ENCODE assay signal across 8 mouse cellular contexts in genomic region chr10:62946738-62947471, GRCm38 (mm10). TPM values are rescaled to one million over a fixed set of nuclear protein-coding genes. Genes with fewer than 3 reads are reported as not detected.
A peak's percentile ranks its signal among the peaks of the same experiment; 100 is the strongest.
DNase-seq lines count a peak whose midpoint lies in the region; ATAC-seq lines count a peak whose summit lies in the region.

Gene Dna2 (plus strand): TSS chr10:62947026.

- peak; percentile 54 to 57 for DNase-seq in CD8-positive naive resting alpha-beta T cell, adult 2 months (ENCODE audit: low read depth in 2 of 2, low spot score in 2 of 2)
- peak; percentile 78 for DNase-seq in c-Kit-negative CD71-positive TER-119-positive erythroid progenitor cells, embryonic 14.5 days (ENCODE audit: low read depth, low spot score)
- peak; percentile 86 for DNase-seq in forebrain, embryonic 10.5 days (ENCODE audit: extremely low spot score, low spot score)
- peak; percentile 73 to 83 for DNase-seq in kidney, postnatal 36 days
- peak; percentile 55 for DNase-seq in telencephalon, adult 2 months (ENCODE audit: low read depth, low spot score)

- peak within 1 kb of the TSS; percentile 81 for H3K4me3 ChIP-seq in forebrain, embryonic 10.5 days
- peak within 1 kb of the TSS; percentile 61 for H3K4me3 ChIP-seq in heart, embryonic 16.5 days (ENCODE audit: low read length)
- H3K4me3 ChIP-seq in liver, embryonic 15.5 days (replicated peaks): peak within 1 kb of the TSS; percentile 86
- peak within 1 kb of the TSS; percentile 70 for H3K4me3 ChIP-seq in neural tube, embryonic 12.5 days

- H3K9me3 ChIP-seq in forebrain, embryonic 10.5 days: no peaks in the 10 kb centered on the region
- no peaks in the 10 kb centered on the region for H3K9me3 ChIP-seq in heart, embryonic 16.5 days (replicated peaks; ENCODE audit: control insufficient read depth, low read length)
- no peaks in the 10 kb centered on the region for H3K9me3 ChIP-seq in liver, embryonic 15.5 days (replicated peaks)
- no peaks in the 10 kb centered on the region for H3K9me3 ChIP-seq in neural tube, embryonic 12.5 days

- under 1% methylated on average over 68 of the region's 68 CpGs for WGBS in forebrain, embryonic 10.5 days
- under 1% methylated on average over 68 of the region's 68 CpGs for WGBS in heart, embryonic 16.5 days
- WGBS in liver, embryonic 15.5 days (ENCODE audit: insufficient replicate concordance): under 1% methylated on average over 66 of the region's 68 CpGs
- under 1% methylated on average over 68 of the region's 68 CpGs for WGBS in neural tube, embryonic 12.5 days

- peak within 1 kb of the TSS; percentile 77 for H3K9ac ChIP-seq in heart, embryonic 16.5 days (ENCODE audit: low read length)
- H3K9ac ChIP-seq in liver, embryonic 15.5 days: peak within 1 kb of the TSS; percentile 84
- H3K9ac ChIP-seq in neural tube, embryonic 12.5 days: peak within 1 kb of the TSS; percentile 73

- peak within 1 kb of the TSS; percentile 72 for H3K4me2 ChIP-seq in heart, embryonic 16.5 days (ENCODE audit: low read depth, low read length)
- peak within 1 kb of the TSS; percentile 96 for H3K4me2 ChIP-seq in liver, embryonic 15.5 days
- H3K4me2 ChIP-seq in neural tube, embryonic 12.5 days (replicated peaks): peak within 1 kb of the TSS; percentile 76

- peaks cover 16% of the 10 kb centered on the region for H3K4me1 ChIP-seq in forebrain, embryonic 10.5 days
- 0 out of 2 replicates have a peak, but pooled peaks cover 2% of the 10 kb centered on the region for H3K4me1 ChIP-seq in heart, embryonic 16.5 days (ENCODE audit: control insufficient read depth, insufficient read depth, low read length)
- peaks cover 44% of the 10 kb centered on the region for H3K4me1 ChIP-seq in liver, embryonic 15.5 days (replicated peaks)
- H3K4me1 ChIP-seq in neural tube, embryonic 12.5 days: 0 out of 2 replicates have a peak, but pooled peaks cover 4% of the 10 kb centered on the region

- no peaks in the 10 kb centered on the region for H3K27me3 ChIP-seq in forebrain, embryonic 10.5 days (ENCODE audit: poor library complexity, severe bottlenecking)
- no peaks in the 10 kb centered on the region for H3K27me3 ChIP-seq in heart, embryonic 16.5 days (ENCODE audit: control insufficient read depth, insufficient read depth, low read length)
- no peaks in the 10 kb centered on the region for H3K27me3 ChIP-seq in liver, embryonic 15.5 days
- H3K27me3 ChIP-seq in neural tube, embryonic 12.5 days (replicated peaks): no peaks in the 10 kb centered on the region

- peak; percentile 88 for ATAC-seq in heart, embryonic 16.5 days (replicated peaks; ENCODE audit: extremely low read depth, insufficient read depth, low FRiP score)
- ATAC-seq in liver, embryonic 15.5 days (ENCODE audit: insufficient read depth): peak; percentile 86
- ATAC-seq in neural tube, embryonic 12.5 days (ENCODE audit: low FRiP score, low read depth): peak; percentile 90

- H3K36me3 ChIP-seq in forebrain, embryonic 10.5 days (replicated peaks): peaks cover 53% of the 10 kb centered on the region
- H3K36me3 ChIP-seq in heart, embryonic 16.5 days (ENCODE audit: control insufficient read depth, insufficient read depth): peaks cover 17% of the 10 kb centered on the region
- H3K36me3 ChIP-seq in liver, embryonic 15.5 days (replicated peaks): peaks cover 38% of the 10 kb centered on the region
- peaks cover 42% of the 10 kb centered on the region for H3K36me3 ChIP-seq in neural tube, embryonic 12.5 days

- H3K27ac ChIP-seq in forebrain, embryonic 10.5 days: peak within 1 kb of the TSS; percentile 95
- H3K27ac ChIP-seq in heart, embryonic 16.5 days (ENCODE audit: low read length): peak within 1 kb of the TSS; percentile 74
- H3K27ac ChIP-seq in liver, embryonic 15.5 days (replicated peaks): peak within 1 kb of the TSS; percentile 94
- H3K27ac ChIP-seq in neural tube, embryonic 12.5 days: peak within 1 kb of the TSS; percentile 54

RNA-seq across cellular contexts. Expression of gene Dna2, which starts in this region (rescaled TPM):
- 40.5 and 41.3 TPM in 2 replicates for polyA plus RNA-seq in forebrain, embryonic 10.5 days (2016; fragmentation: Nextera tagmentation; extraction: Ambion mirVana)
- 12.0 and 14.4 TPM in 2 replicates for polyA plus RNA-seq in heart, embryonic 16.5 days (2015; fragmentation: Nextera tagmentation; extraction: Ambion mirVana)
- polyA plus RNA-seq in liver, embryonic 15.5 days (2015; fragmentation: Nextera tagmentation; extraction: Ambion mirVana): 24.4 TPM in 2 replicates
- polyA plus RNA-seq in neural tube, embryonic 12.5 days (2016; fragmentation: Nextera tagmentation; extraction: Ambion mirVana): 15.6 and 17.2 TPM in 2 replicates

Comparison
In these comparisons a context has a peak if more than half of its experiments do, and no peak if none do; other contexts are left out.
1. Peak in every context shown above with its lines: DNase-seq, ATAC-seq, H3K4me3 ChIP-seq and H3K27ac ChIP-seq.